Mouse (Mus musculus): ENCODE measurements around the gene Coq9. TPM values are rescaled to one million over a fixed set of nuclear protein-coding genes. Genes with fewer than 3 reads are reported as not detected.

Gene Coq9
- 5.0 TPM for polyA plus RNA-seq (2014; fragmentation: Illumina TruSeq; extraction: RNeasy Lipid Tissue Mini Kit (QIAGEN cat#74804))

GRCm38 (mm10) chr8:94837662-94838574 is at the start of gene Coq9, which contains the start of gene Ciapin1:
Coq9 (plus strand) TSS chr8:94838321.
Ciapin1 (minus strand) TSS chr8:94838358.

GRCm38 (mm10) chr8:94810153-94810552 is 28.0 kb upstream of the Coq9 start, which contains the start of gene Ccl17:
Ccl17 (plus strand) TSS chr8:94810453.

GRCm38 (mm10) chr8:94857346-94858173 is 19.4 kb downstream of the Coq9 start, which contains the start of gene Polr2c:
Polr2c (plus strand) TSS chr8:94857450.

GRCm38 (mm10) chr8:94876197-94876730 is 38.1 kb downstream of the Coq9 start, which contains the start of gene Dok4:
Dok4 (minus strand) TSS chr8:94876330.

Other genes with a start within 250 kb of the Coq9 start
- gene Rspry1, start 236.4 kb upstream of the Coq9 start, polyA plus RNA-seq (2014; fragmentation: Illumina TruSeq; extraction: RNeasy Lipid Tissue Mini Kit (QIAGEN cat#74804)) = 59.8 TPM
- 82.0 TPM for gene Fam192a, start 236.3 kb upstream of the Coq9 start, polyA plus RNA-seq (2014; fragmentation: Illumina TruSeq; extraction: RNeasy Lipid Tissue Mini Kit (QIAGEN cat#74804))
- gene Arl2bp, start 171.7 kb upstream of the Coq9 start, polyA plus RNA-seq (2014; fragmentation: Illumina TruSeq; extraction: RNeasy Lipid Tissue Mini Kit (QIAGEN cat#74804)) = 357 TPM
- 0.94 TPM for gene Pllp, start 142.0 kb upstream of the Coq9 start, polyA plus RNA-seq (2014; fragmentation: Illumina TruSeq; extraction: RNeasy Lipid Tissue Mini Kit (QIAGEN cat#74804))
- 1.9 TPM for gene Ccl22, start 92.7 kb upstream of the Coq9 start, polyA plus RNA-seq (2014; fragmentation: Illumina TruSeq; extraction: RNeasy Lipid Tissue Mini Kit (QIAGEN cat#74804))
- 0.68 TPM for gene Cx3cl1, start 66.3 kb upstream of the Coq9 start, polyA plus RNA-seq (2014; fragmentation: Illumina TruSeq; extraction: RNeasy Lipid Tissue Mini Kit (QIAGEN cat#74804))
- not detected for gene Ccl17, start 27.9 kb upstream of the Coq9 start, polyA plus RNA-seq (2014; fragmentation: Illumina TruSeq; extraction: RNeasy Lipid Tissue Mini Kit (QIAGEN cat#74804))
- 1.9 TPM for gene Ciapin1, start within 50 bp of the Coq9 start, polyA plus RNA-seq (2014; fragmentation: Illumina TruSeq; extraction: RNeasy Lipid Tissue Mini Kit (QIAGEN cat#74804))
- gene Polr2c, start 19.1 kb downstream of the Coq9 start, polyA plus RNA-seq (2014; fragmentation: Illumina TruSeq; extraction: RNeasy Lipid Tissue Mini Kit (QIAGEN cat#74804)) = 2.4 TPM
- 1.4 TPM for gene Dok4, start 38.0 kb downstream of the Coq9 start, polyA plus RNA-seq (2014; fragmentation: Illumina TruSeq; extraction: RNeasy Lipid Tissue Mini Kit (QIAGEN cat#74804))
- gene Ccdc102a, start 79.8 kb downstream of the Coq9 start, polyA plus RNA-seq (2014; fragmentation: Illumina TruSeq; extraction: RNeasy Lipid Tissue Mini Kit (QIAGEN cat#74804)) = 0.31 TPM
- not detected for gene Adgrg5, start 85.4 kb downstream of the Coq9 start, polyA plus RNA-seq (2014; fragmentation: Illumina TruSeq; extraction: RNeasy Lipid Tissue Mini Kit (QIAGEN cat#74804))
- gene Adgrg1, start 136.4 kb downstream of the Coq9 start, polyA plus RNA-seq (2014; fragmentation: Illumina TruSeq; extraction: RNeasy Lipid Tissue Mini Kit (QIAGEN cat#74804)) = 9.6 TPM
- gene Adgrg3, start 179.4 kb downstream of the Coq9 start, polyA plus RNA-seq (2014; fragmentation: Illumina TruSeq; extraction: RNeasy Lipid Tissue Mini Kit (QIAGEN cat#74804)) = 0.51 TPM
- 0.46 TPM for gene Drc7, start 216.8 kb downstream of the Coq9 start, polyA plus RNA-seq (2014; fragmentation: Illumina TruSeq; extraction: RNeasy Lipid Tissue Mini Kit (QIAGEN cat#74804))
- not detected for gene Katnb1, start 242.9 kb downstream of the Coq9 start, polyA plus RNA-seq (2014; fragmentation: Illumina TruSeq; extraction: RNeasy Lipid Tissue Mini Kit (QIAGEN cat#74804))

All from ovary, adult 10 weeks (tissue).